Mouse (Mus musculus): ENCODE data around the gene Bicdl1.

Gene Bicdl1

GRCm38 (mm10) chr5:115630291-115630690 is 101.1 kb downstream of the Bicdl1 start:
- DNase-seq (ENCODE audit: inconsistent age in 2 of 2, low spot score in 1 of 2), result no peak

GRCm38 (mm10) chr5:115629672-115630071 is 101.7 kb downstream of the Bicdl1 start:
- DNase-seq (ENCODE audit: inconsistent age in 2 of 2, low spot score in 1 of 2), result no peak

GRCm38 (mm10) chr5:115628083-115628482 is 103.3 kb downstream of the Bicdl1 start:
- DNase-seq (ENCODE audit: inconsistent age in 2 of 2, low spot score in 1 of 2), result no peak

GRCm38 (mm10) chr5:115626237-115626886 is 105.1 kb downstream of the Bicdl1 start:
- no peak for DNase-seq (ENCODE audit: inconsistent age in 2 of 2, low spot score in 1 of 2)

GRCm38 (mm10) chr5:115623694-115624440 is 107.6 kb downstream of the Bicdl1 start:
- DNase-seq (ENCODE audit: inconsistent age in 2 of 2, low spot score in 1 of 2), result no peak

- DNase-seq (ENCODE audit: inconsistent age in 2 of 2, low spot score in 1 of 2), result no peak
Observed at GRCm38 (mm10) chr5:115622686-115623085, 108.7 kb downstream of the Bicdl1 start.

- DNase-seq (ENCODE audit: inconsistent age in 2 of 2, low spot score in 1 of 2), result no peak
Observed at GRCm38 (mm10) chr5:115619690-115620089, 111.7 kb downstream of the Bicdl1 start.

GRCm38 (mm10) chr5:115614948-115615347 is 116.5 kb downstream of the Bicdl1 start:
- DNase-seq (ENCODE audit: inconsistent age in 2 of 2, low spot score in 1 of 2), result peak; percentile 40 to 71

GRCm38 (mm10) chr5:115613332-115613731 is 118.1 kb downstream of the Bicdl1 start:
- DNase-seq (ENCODE audit: inconsistent age in 2 of 2, low spot score in 1 of 2), result no peak

- peak in 1 of 2 experiments; percentile 58 for DNase-seq (ENCODE audit: inconsistent age in 2 of 2, low spot score in 1 of 2)
Observed at GRCm38 (mm10) chr5:115611566-115611965, 119.9 kb downstream of the Bicdl1 start.

- DNase-seq (ENCODE audit: inconsistent age in 2 of 2, low spot score in 1 of 2), result peak; percentile 70 to 73
Observed at GRCm38 (mm10) chr5:115603561-115603960, 127.9 kb downstream of the Bicdl1 start.

Measured in adrenal gland, adult (tissue).